Mouse (Mus musculus): ENCODE measurements at regions not wholly inside any gene's neighbourhood (a gene's known extent, or its start where the extent isn't known, plus 50 kb on each side); places are given as distances from the start of the nearest gene placed in this dataset.
"Not testable (repeated sequence)": the region's sequence is repeated elsewhere in the genome, so short reads cannot be mapped to it uniquely, and the experiment has no call there.

DNA sequence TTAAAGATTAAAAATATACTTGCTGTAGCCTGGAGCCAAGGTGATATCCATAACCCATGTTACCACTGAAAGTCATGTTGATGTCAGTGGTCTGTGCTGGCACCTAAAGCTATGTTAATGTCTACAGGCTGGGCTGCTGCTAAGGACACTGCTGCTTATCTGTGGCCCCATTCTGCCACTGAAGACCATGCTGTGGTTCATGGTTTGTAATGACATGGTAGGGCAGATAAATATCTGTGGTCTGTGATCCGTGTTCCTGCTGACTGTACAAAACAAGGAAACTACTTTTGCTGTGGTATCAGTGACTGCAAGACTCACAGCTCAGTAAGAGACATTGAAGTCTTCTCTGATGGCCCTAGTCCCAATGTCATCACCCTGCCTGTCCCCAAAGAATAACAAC lies 245.7 kb downstream of the Slco4c1 start:
- Histone ChIP-seq H3K27me3 (ENCODE audit: control insufficient read depth, insufficient read depth, low read length) (no peaks in the 10 kb centered on the region), H3K4me1 (ENCODE audit: control insufficient read depth, insufficient read depth, low read length) (no peaks in the 10 kb centered on the region), H3K27ac (replicated peaks; ENCODE audit: low read depth, low read length) (no peak overlapping the region), H3K9me3 (ENCODE audit: control insufficient read depth, low read length) (no peaks in the 10 kb centered on the region), H3K4me3 (replicated peaks; ENCODE audit: low read length) (no peak overlapping the region), H3K9ac (ENCODE audit: low read depth, low read length, severe bottlenecking) (no peak overlapping the region), H3K36me3 (ENCODE audit: control insufficient read depth, insufficient read depth, low read length) (no peaks in the 10 kb centered on the region), H3K4me2 (replicated peaks; ENCODE audit: low read depth, low read length, severe bottlenecking) (no peak overlapping the region)
- no peak for DNase-seq (ENCODE audit: low spot score)
- 91% methylated on average over 1 of the region's 1 CpGs for WGBS
- TF ChIP-seq POLR2A (IDR thresholded peaks at IDR 0.05; ENCODE audit: borderline replicate concordance, extremely low read depth, insufficient read depth, insufficient read length): no peak
- ATAC-seq (ENCODE audit: low FRiP score, low read depth): no peak

DNA sequence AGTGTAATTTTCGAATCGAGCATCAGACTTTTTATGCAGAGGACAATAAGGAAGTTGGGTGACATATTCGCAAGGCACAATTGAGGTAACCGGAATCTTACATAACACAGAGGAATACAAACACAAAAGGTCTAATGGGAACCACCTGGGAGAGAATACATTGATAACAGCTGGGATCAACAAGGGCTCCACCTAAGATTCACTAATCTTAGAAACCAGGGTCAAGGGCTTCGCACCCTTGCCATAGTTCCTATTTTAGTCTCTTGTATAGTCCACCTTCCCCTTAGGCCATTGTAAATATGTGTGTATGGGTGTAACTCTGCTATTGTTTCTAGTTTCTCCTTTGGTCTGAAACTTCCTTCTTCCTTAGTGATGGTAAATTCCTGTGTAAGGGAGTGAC lies 246.6 kb downstream of the Slco4c1 start:
- H3K4me2 ChIP-seq (replicated peaks; ENCODE audit: low read depth, low read length, severe bottlenecking); H3K27ac ChIP-seq (replicated peaks; ENCODE audit: low read depth, low read length); H3K36me3 ChIP-seq (ENCODE audit: control insufficient read depth, insufficient read depth, low read length); H3K9me3 ChIP-seq (ENCODE audit: control insufficient read depth, low read length); DNase-seq (ENCODE audit: low spot score); H3K9ac ChIP-seq (ENCODE audit: low read depth, low read length, severe bottlenecking); H3K4me3 ChIP-seq (replicated peaks; ENCODE audit: low read length); ATAC-seq (ENCODE audit: low FRiP score, low read depth); H3K4me1 ChIP-seq (ENCODE audit: control insufficient read depth, insufficient read depth, low read length); H3K27me3 ChIP-seq (ENCODE audit: control insufficient read depth, insufficient read depth, low read length): not testable (repeated sequence)
- 90% methylated on average over 5 of the region's 5 CpGs for WGBS

- no peak overlapping the region for H3K4me3 ChIP-seq (replicated peaks; ENCODE audit: low read length)
- no peak for TF ChIP-seq POLR2A (IDR thresholded peaks at IDR 0.05; ENCODE audit: borderline replicate concordance, extremely low read depth, insufficient read depth, insufficient read length)
- no peaks in the 10 kb centered on the region for H3K9me3 ChIP-seq (ENCODE audit: control insufficient read depth, low read length)
- no peak overlapping the region for H3K4me2 ChIP-seq (replicated peaks; ENCODE audit: low read depth, low read length, severe bottlenecking)
- no peak overlapping the region for H3K9ac ChIP-seq (ENCODE audit: low read depth, low read length, severe bottlenecking)
- no peaks in the 10 kb centered on the region for H3K36me3 ChIP-seq (ENCODE audit: control insufficient read depth, insufficient read depth, low read length)
- no peak overlapping the region for H3K27ac ChIP-seq (replicated peaks; ENCODE audit: low read depth, low read length)
- no peaks in the 10 kb centered on the region for H3K27me3 ChIP-seq (ENCODE audit: control insufficient read depth, insufficient read depth, low read length)
- DNase-seq (ENCODE audit: low spot score): no peak
- no peak for ATAC-seq (ENCODE audit: low FRiP score, low read depth)
- WGBS: 86% methylated on average over 3 of the region's 3 CpGs
- no peaks in the 10 kb centered on the region for H3K4me1 ChIP-seq (ENCODE audit: control insufficient read depth, insufficient read depth, low read length)
Observed at GRCm38 (mm10) chr1:96596141-96596540, 275.8 kb downstream of the Slco4c1 start.

DNA sequence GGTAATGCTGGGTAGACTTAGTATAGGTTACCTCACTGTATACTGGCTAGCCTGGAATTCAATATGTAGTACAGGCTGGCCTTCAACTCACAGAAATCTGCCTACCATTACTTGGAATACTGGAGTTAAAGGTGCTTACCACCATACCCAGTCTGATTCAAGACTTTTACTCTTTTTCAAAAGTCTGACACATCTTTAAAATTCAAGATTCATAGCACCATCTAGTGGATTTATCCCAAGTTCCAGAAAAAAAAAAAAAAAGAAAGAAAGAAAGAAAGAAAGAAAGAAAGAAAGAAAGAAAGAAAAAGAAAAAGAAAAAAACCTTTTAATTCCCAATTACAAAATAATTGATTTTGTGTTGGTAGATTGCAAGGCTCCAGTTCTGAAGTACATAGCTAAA lies 302.7 kb downstream of the Slco4c1 start:
- H3K27me3 ChIP-seq (ENCODE audit: control insufficient read depth, insufficient read depth, low read length): no peaks in the 10 kb centered on the region
- H3K9ac ChIP-seq (ENCODE audit: low read depth, low read length, severe bottlenecking): no peak overlapping the region
- no peaks in the 10 kb centered on the region for H3K9me3 ChIP-seq (ENCODE audit: control insufficient read depth, low read length)
- ATAC-seq (ENCODE audit: low FRiP score, low read depth): no peak
- H3K27ac ChIP-seq (replicated peaks; ENCODE audit: low read depth, low read length): no peak overlapping the region
- no peak overlapping the region for H3K4me2 ChIP-seq (replicated peaks; ENCODE audit: low read depth, low read length, severe bottlenecking)
- H3K4me1 ChIP-seq (ENCODE audit: control insufficient read depth, insufficient read depth, low read length): no peaks in the 10 kb centered on the region
- no peaks in the 10 kb centered on the region for H3K36me3 ChIP-seq (ENCODE audit: control insufficient read depth, insufficient read depth, low read length)
- H3K4me3 ChIP-seq (replicated peaks; ENCODE audit: low read length): no peak overlapping the region
- DNase-seq (ENCODE audit: low spot score): no peak
- TF ChIP-seq POLR2A (IDR thresholded peaks at IDR 0.05; ENCODE audit: borderline replicate concordance, extremely low read depth, insufficient read depth, insufficient read length): no peak

GRCm38 (mm10) chr1:96563279-96563910 lies 308.6 kb downstream of the Slco4c1 start:
- no peak for ATAC-seq (ENCODE audit: low FRiP score, low read depth)
- 88% methylated on average over 3 of the region's 3 CpGs for WGBS

GRCm38 (mm10) chr1:96556258-96556657 lies 315.7 kb downstream of the Slco4c1 start:
- ATAC-seq (ENCODE audit: low FRiP score, low read depth): no peak
- Histone ChIP-seq H3K9me3 (ENCODE audit: control insufficient read depth, low read length) (no peaks in the 10 kb centered on the region), H3K4me2 (replicated peaks; ENCODE audit: low read depth, low read length, severe bottlenecking) (no peak overlapping the region), H3K4me1 (ENCODE audit: control insufficient read depth, insufficient read depth, low read length) (no peaks in the 10 kb centered on the region), H3K27me3 (ENCODE audit: control insufficient read depth, insufficient read depth, low read length) (no peaks in the 10 kb centered on the region), H3K36me3 (ENCODE audit: control insufficient read depth, insufficient read depth, low read length) (no peaks in the 10 kb centered on the region), H3K4me3 (replicated peaks; ENCODE audit: low read length) (no peak overlapping the region), H3K9ac (ENCODE audit: low read depth, low read length, severe bottlenecking) (no peak overlapping the region), H3K27ac (replicated peaks; ENCODE audit: low read depth, low read length) (no peak overlapping the region)
- no peak for DNase-seq (ENCODE audit: low spot score)
- TF ChIP-seq POLR2A (IDR thresholded peaks at IDR 0.05; ENCODE audit: borderline replicate concordance, extremely low read depth, insufficient read depth, insufficient read length): no peak

More at GRCm38 (mm10) chr1:96563279-96563910, 308.6 kb downstream of the Slco4c1 start:
- Histone ChIP-seq H3K27me3 (ENCODE audit: control insufficient read depth, insufficient read depth, low read length) (no peaks in the 10 kb centered on the region), H3K36me3 (ENCODE audit: control insufficient read depth, insufficient read depth, low read length) (no peaks in the 10 kb centered on the region), H3K4me2 (replicated peaks; ENCODE audit: low read depth, low read length, severe bottlenecking) (no peak overlapping the region), H3K27ac (replicated peaks; ENCODE audit: low read depth, low read length) (no peak overlapping the region), H3K9ac (ENCODE audit: low read depth, low read length, severe bottlenecking) (no peak overlapping the region), H3K9me3 (ENCODE audit: control insufficient read depth, low read length) (no peaks in the 10 kb centered on the region), H3K4me3 (replicated peaks; ENCODE audit: low read length) (no peak overlapping the region), H3K4me1 (ENCODE audit: control insufficient read depth, insufficient read depth, low read length) (no peaks in the 10 kb centered on the region)
- DNase-seq (ENCODE audit: low spot score): no peak
- no peak for TF ChIP-seq POLR2A (IDR thresholded peaks at IDR 0.05; ENCODE audit: borderline replicate concordance, extremely low read depth, insufficient read depth, insufficient read length)
